Mouse (Mus musculus): ENCODE measurements around the gene Cdk12. TPM values are rescaled to one million over a fixed set of nuclear protein-coding genes. Genes with fewer than 3 reads are reported as not detected.

The Cdk12 gene
- total RNA-seq (2023): 10 to 100 TPM; 75.2 to 76.4 TPM

GRCm38 (mm10) chr11:98202641-98203350 lies at the start of gene Cdk12:
Cdk12 (plus strand) TSS chr11:98203059.

DNA sequence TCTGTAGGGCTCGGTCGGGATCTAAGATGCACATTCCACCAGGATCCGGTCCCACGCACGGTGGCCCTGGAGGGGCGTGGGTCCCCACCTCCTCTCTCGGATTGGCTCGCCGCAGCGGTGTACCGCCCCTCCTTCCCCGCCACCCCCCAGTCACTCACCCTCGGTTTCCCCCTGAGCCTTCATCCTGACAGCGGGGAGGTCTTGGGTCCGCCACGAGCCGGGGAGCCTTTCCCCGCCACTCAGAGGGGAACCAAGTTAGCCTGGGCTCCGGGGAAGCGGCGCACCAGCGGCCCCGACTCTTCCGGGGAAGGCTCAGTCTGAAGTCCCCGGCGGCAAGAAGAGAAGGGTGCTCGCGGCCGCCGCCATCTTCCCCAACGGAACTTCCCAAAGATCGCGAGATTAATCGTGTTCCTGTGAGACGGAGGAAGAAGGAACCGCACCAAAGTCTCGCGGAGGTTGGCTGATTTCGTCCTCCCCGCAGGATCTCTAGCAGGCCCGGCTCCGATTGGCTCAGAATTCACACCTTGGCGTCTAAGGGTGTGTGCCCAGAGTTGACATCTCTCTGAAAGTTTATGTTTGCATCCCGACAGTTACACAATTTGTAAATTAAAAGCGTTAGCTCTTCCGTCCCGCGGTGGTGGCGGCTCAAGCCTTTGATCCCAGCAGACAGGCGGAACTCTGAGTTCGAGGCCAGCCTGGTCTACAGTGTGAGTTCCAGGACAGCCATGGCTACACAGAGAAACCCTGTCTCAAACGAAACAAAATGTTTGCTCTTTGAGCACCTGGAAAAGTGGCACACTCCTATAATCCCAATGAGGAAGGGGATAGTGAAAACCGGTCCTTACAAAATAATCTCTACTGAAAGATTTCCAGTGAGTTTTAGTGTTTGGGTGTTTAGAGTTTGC lies 9.7 kb upstream of the Cdk12 start, which contains the start of gene Med1:
Med1 (minus strand) TSS at position 393 of the 905 bp plus-strand sequence.

Other genes starting within 250 kb of the Cdk12 start
- gene Plxdc1, start 216.6 kb upstream of the Cdk12 start, total RNA-seq (2023): 10 to 100 TPM in 1 of 2 experiments, 1 to 10 TPM in 1; 6.9 to 14.2 TPM
- 10 to 100 TPM; 21.6 to 33.2 TPM for gene Arl5c, start 206.9 kb upstream of the Cdk12 start, total RNA-seq (2023)
- gene Cacnb1, start 180.0 kb upstream of the Cdk12 start, total RNA-seq (2023): 1 to 10 TPM; 1.3 to 2.2 TPM
- 100 to 1,000 TPM; 640 to 693 TPM for gene Rpl19, start 176.3 kb upstream of the Cdk12 start, total RNA-seq (2023)
- under 1 TPM; 0.29 to 0.62 TPM for gene Stac2, start 149.6 kb upstream of the Cdk12 start, total RNA-seq (2023)
- gene Fbxl20, start 52.7 kb upstream of the Cdk12 start, total RNA-seq (2023): 10 to 100 TPM; 27.0 to 29.8 TPM
- gene Med1, start 9.8 kb upstream of the Cdk12 start, total RNA-seq (2023): 10 to 100 TPM; 33.9 to 36.0 TPM
- not detected for gene Neurod2, start 126.6 kb downstream of the Cdk12 start, total RNA-seq (2023)
- not detected for gene Ppp1r1b, start 145.3 kb downstream of the Cdk12 start, total RNA-seq (2023)
- 10 to 100 TPM; 40.5 to 52.2 TPM for gene Stard3, start 155.3 kb downstream of the Cdk12 start, total RNA-seq (2023)
- gene Tcap, start 180.8 kb downstream of the Cdk12 start, total RNA-seq (2023): not detected
- gene Pnmt, start 183.4 kb downstream of the Cdk12 start, total RNA-seq (2023): not detected
- gene Pgap3, start 197.4 kb downstream of the Cdk12 start, total RNA-seq (2023): 1 to 10 TPM; 2.2 to 3.3 TPM
- gene Erbb2, start 209.4 kb downstream of the Cdk12 start, total RNA-seq (2023): under 1 TPM in 1 of 2 experiments, not detected in 1; 0.07 TPM
- gene Mien1, start 235.9 kb downstream of the Cdk12 start, total RNA-seq (2023): 10 to 100 TPM; 34.5 to 35.5 TPM
- gene Grb7, start 243.3 kb downstream of the Cdk12 start, total RNA-seq (2023): under 1 TPM in 1 of 2 experiments, not detected in 1; 0.15 TPM